Mouse (Mus musculus): Measurements from ENCODE around the gene Jpt1. TPM values are rescaled to one million over a fixed set of nuclear protein-coding genes. Genes with fewer than 3 reads are reported as not detected.
A peak's percentile ranks its signal among the peaks of the same experiment; 100 is the strongest.
"Not testable (repeated sequence)": the region's sequence is repeated elsewhere in the genome, so short reads cannot be mapped to it uniquely, and the experiment has no call there.

Gene Jpt1
- total and polyA plus RNA-seq, 3 experiments = 294 to 479 (median 439) TPM

GRCm38 (mm10) chr11:115508061-115508460, 6.1 kb downstream of the Jpt1 start (continued):
- TF ChIP-seq UBTF (IDR thresholded peaks at IDR 0.05; ENCODE audit: low read depth, low read length) (no peak), MAZ (IDR thresholded peaks at IDR 0.05; ENCODE audit: low read depth, low read length) (no peak), ZKSCAN1 (IDR thresholded peaks at IDR 0.05; ENCODE audit: borderline replicate concordance, low read depth, low read length) (no peak)

GRCm38 (mm10) chr11:115506586-115506985, 7.6 kb downstream of the Jpt1 start:
- Histone ChIP-seq H3K36me3 (replicated peaks in 1 of 2; ENCODE audit: control insufficient read depth in 1 of 2, insufficient read depth in 1 of 2, low read length in 1 of 2) (peaks cover 23 to 75% of the 10 kb centered on the region in 2 experiments), H3K9ac (ENCODE audit: insufficient read depth, low read depth) (no peak overlapping the region), H3K4me2 (ENCODE audit: insufficient read depth, low read depth, poor library complexity, severe bottlenecking) (no peak overlapping the region), H3K4me3 (replicated peaks in 1 of 3; ENCODE audit: low read depth in 2 of 3, low read length in 2 of 3, poor library complexity in 1 of 3) (no peak overlapping the region), H3K4me1 (ENCODE audit: control insufficient read depth in 1 of 2, insufficient read depth in 2 of 2) (peaks cover 36 to 69% of the 10 kb centered on the region in 2 experiments), H3K9me3 (replicated peaks; ENCODE audit: low read length) (no peaks in the 10 kb centered on the region), H3K79me2 (replicated peaks; ENCODE audit: control insufficient read depth, extremely low read depth, insufficient read depth, poor library complexity, severe bottlenecking) (peaks cover 90% of the 10 kb centered on the region), H3K27me3 (replicated peaks) (no peaks in the 10 kb centered on the region), H3K27ac (ENCODE audit: insufficient read depth, low read depth) (0 out of 2 replicates have a peak overlapping the region, but pooled peaks have one; percentile 6)
- no peak for TF ChIP-seq BHLHE40 (IDR thresholded peaks at IDR 0.05; ENCODE audit: low read depth, low read length)
- dilution Hi-C loops (cut with MboI; ENCODE audit: extremely low pct_ligation_motif_present, extremely low pct_unique_long_range_greater_than_20kb, low sequenced_read_pairs) (no loop called here), in situ Hi-C loops (cut with MboI; ENCODE audit: low pct_ligation_motif_present, low pct_unique_long_range_greater_than_20kb, low sequenced_read_pairs) (loop anchor here (10.0 kb wide), 1 partner anchor 208 kb away; no protein-coding TSS in a partner anchor)
- DNase-seq (ENCODE audit: extremely low read depth) = no peak

DNA sequence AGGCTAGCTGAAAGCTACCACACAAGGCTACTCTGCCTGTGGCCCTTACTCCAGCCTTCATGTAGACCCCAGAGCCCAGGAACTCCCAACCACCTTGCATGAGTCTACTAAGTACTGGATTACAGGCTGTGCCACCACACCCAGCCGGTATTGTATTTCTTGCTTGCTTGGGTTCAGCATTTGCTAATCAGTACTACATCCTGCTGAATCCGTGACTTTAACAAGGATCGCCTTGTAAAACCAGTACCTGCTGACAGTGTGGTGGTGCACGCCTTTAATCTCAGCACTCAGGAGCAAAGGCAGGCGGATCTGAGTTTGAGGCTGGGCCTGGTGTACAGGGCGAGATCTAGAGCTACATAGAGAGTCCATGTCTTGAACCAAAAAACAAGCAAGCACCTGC, 11.6 kb downstream of the Jpt1 start:
- H3K4me3 ChIP-seq (replicated peaks in 1 of 3; ENCODE audit: low read depth in 2 of 3, low read length in 2 of 3, poor library complexity in 1 of 3) = no peak overlapping the region
- no peak for DNase-seq (ENCODE audit: extremely low read depth)
- H3K9me3 ChIP-seq (replicated peaks; ENCODE audit: low read length) = no peaks in the 10 kb centered on the region
- H3K36me3 ChIP-seq (replicated peaks in 1 of 2; ENCODE audit: control insufficient read depth in 1 of 2, insufficient read depth in 1 of 2, low read length in 1 of 2) = peaks cover 53 to 91% of the 10 kb centered on the region in 2 experiments
- TF ChIP-seq ELF1 (IDR thresholded peaks at IDR 0.05; ENCODE audit: low read depth, low read length) = no peak
- no peak overlapping the region for H3K27ac ChIP-seq (ENCODE audit: insufficient read depth, low read depth)
- in situ Hi-C loops (cut with MboI; ENCODE audit: low pct_ligation_motif_present, low pct_unique_long_range_greater_than_20kb, low sequenced_read_pairs) = loop anchor here (10.0 kb wide), 1 partner anchor 212 kb away; no protein-coding TSS in a partner anchor
- no peaks in the 10 kb centered on the region for H3K27me3 ChIP-seq (replicated peaks)
- H3K79me2 ChIP-seq (replicated peaks; ENCODE audit: control insufficient read depth, extremely low read depth, insufficient read depth, poor library complexity, severe bottlenecking) = peaks cover 52% of the 10 kb centered on the region
- dilution Hi-C loops (cut with MboI; ENCODE audit: extremely low pct_ligation_motif_present, extremely low pct_unique_long_range_greater_than_20kb, low sequenced_read_pairs) = no loop called here
- peaks cover 10 to 34% of the 10 kb centered on the region in 2 experiments for H3K4me1 ChIP-seq (ENCODE audit: control insufficient read depth in 1 of 2, insufficient read depth in 2 of 2)
- no peak overlapping the region for H3K9ac ChIP-seq (ENCODE audit: insufficient read depth, low read depth)
- no peak overlapping the region for H3K4me2 ChIP-seq (ENCODE audit: insufficient read depth, low read depth, poor library complexity, severe bottlenecking)

DNA sequence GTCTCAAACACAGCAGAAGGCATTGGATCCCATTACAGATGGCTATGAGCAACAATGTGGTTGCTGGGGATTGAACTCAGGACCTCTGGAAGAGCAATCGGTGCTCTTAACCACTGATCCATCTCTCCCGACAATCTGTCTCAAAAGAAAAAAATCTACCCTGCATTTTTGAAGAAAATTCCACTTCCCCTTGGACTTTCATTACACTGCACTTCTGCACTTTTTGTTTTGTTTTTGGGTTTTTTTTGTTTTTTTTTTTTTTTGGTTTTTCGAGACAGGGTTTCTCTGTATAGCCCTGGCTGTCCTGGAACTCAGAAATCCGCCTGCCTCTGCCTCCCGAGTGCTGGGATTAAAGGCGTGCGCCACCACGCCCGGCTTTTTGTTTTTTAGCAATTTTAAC, 17.6 kb downstream of the Jpt1 start:
- DNase-seq (ENCODE audit: extremely low read depth); in situ Hi-C loops (cut with MboI; ENCODE audit: low pct_ligation_motif_present, low pct_unique_long_range_greater_than_20kb, low sequenced_read_pairs); H3K4me3 ChIP-seq (replicated peaks in 1 of 3; ENCODE audit: low read depth in 2 of 3, low read length in 2 of 3, poor library complexity in 1 of 3); H3K4me2 ChIP-seq (ENCODE audit: insufficient read depth, low read depth, poor library complexity, severe bottlenecking); H3K79me2 ChIP-seq (replicated peaks; ENCODE audit: control insufficient read depth, extremely low read depth, insufficient read depth, poor library complexity, severe bottlenecking); H3K27ac ChIP-seq (ENCODE audit: insufficient read depth, low read depth); dilution Hi-C loops (cut with MboI; ENCODE audit: extremely low pct_ligation_motif_present, extremely low pct_unique_long_range_greater_than_20kb, low sequenced_read_pairs); H3K9me3 ChIP-seq (replicated peaks; ENCODE audit: low read length); H3K4me1 ChIP-seq (ENCODE audit: control insufficient read depth in 1 of 2, insufficient read depth in 2 of 2); H3K27me3 ChIP-seq (replicated peaks); H3K9ac ChIP-seq (ENCODE audit: insufficient read depth, low read depth): not testable (repeated sequence)
- 0 out of 2 replicates have a peak, but pooled peaks have one; percentile 14 for TF ChIP-seq ZNF384 (IDR thresholded peaks at IDR 0.05; ENCODE audit: low read depth, low read length)
- peaks cover 41 to 50% of the 10 kb centered on the region in 2 experiments for H3K36me3 ChIP-seq (replicated peaks in 1 of 2; ENCODE audit: control insufficient read depth in 1 of 2, insufficient read depth in 1 of 2, low read length in 1 of 2)
